Mouse (Mus musculus) lung, adult 2 months (tissue): Measurements from ENCODE around the gene Trappc10.

Experiments
- CTCF ChIP-seq: fragments of 200-500 bp; IDR thresholded peaks from 2 replicates; pipeline ENCODE4 v1.5.1; 2011; ENCODE audit warnings: mild to moderate bottlenecking, low read length, control low read depth; ENCODE audit not compliant: insufficient read depth
- POLR2A ChIP-seq: fragments of 200-500 bp; IDR thresholded peaks from 2 replicates; pipeline ENCODE4 v1.6.1; 2011; ENCODE audit warnings: low read depth, mild to moderate bottlenecking, control low read depth, low read length, borderline replicate concordance; ENCODE audit errors: extremely low read depth

DNA sequence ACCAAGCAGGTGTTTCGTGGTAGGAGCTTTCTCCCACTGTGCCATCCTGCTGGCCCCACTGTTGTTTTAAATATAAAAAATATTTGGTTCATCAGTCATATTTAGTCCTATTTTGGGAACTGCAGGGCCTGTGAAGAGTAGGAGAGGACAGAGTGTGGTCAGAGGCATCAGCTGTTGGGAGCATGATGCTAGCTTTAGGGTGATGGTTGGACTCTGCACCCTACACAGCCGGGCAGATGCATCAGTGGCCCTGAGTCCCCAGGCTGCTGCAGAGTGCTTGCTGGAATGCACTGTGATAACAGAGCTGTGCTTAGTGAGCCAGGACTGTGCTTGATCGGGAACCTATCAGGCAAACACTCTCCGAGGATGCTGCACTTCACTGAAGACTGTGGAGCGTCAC lies 51.5 kb downstream of the Trappc10 start:
- no peak for TF ChIP-seq CTCF
- no peak for TF ChIP-seq POLR2A
